Mouse (Mus musculus) liver, embryonic 14.5 days (tissue): ENCODE data around the gene Gm9936.

Experiments used
- CTCF ChIP-seq: IDR thresholded peaks from 2 replicates; pipeline ENCODE4 v1.5.1; 2016; ENCODE audit warnings: antibody characterized with exemption, low read depth, control low read depth
- EP300 ChIP-seq: IDR thresholded peaks from 2 replicates; pipeline ENCODE4 v1.6.1; 2016; ENCODE audit warnings: antibody characterized with exemption, low read depth

DNA sequence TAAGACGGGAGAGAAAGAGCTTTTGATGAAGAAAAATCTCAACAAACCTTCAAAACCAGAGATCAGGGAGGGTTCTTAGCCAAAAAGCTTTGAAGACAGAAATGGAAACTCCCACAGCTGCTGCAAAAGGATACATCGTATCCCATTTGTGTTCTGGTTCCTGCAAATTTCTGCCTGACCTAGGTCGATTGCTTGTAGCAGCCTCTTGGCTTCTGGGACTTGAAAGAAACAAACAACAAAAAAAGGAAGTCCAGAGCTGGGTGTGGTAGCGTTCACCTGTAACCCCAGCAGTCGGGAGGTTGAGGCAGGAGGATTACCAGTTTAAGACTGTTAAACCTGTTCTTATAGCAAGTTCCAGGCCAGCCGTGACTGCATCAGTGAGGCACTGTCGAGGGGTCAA lies 40.4 kb upstream of the Gm9936 start:
- TF ChIP-seq CTCF (no peak), EP300 (no peak)
